Mouse (Mus musculus): Measurements from ENCODE around the gene Lcn10.
A peak's percentile ranks its signal among the peaks of the same experiment; 100 is the strongest.
"Not testable (repeated sequence)": the region's sequence is repeated elsewhere in the genome, so short reads cannot be mapped to it uniquely, and the experiment has no call there.

Lcn10 gene

DNA sequence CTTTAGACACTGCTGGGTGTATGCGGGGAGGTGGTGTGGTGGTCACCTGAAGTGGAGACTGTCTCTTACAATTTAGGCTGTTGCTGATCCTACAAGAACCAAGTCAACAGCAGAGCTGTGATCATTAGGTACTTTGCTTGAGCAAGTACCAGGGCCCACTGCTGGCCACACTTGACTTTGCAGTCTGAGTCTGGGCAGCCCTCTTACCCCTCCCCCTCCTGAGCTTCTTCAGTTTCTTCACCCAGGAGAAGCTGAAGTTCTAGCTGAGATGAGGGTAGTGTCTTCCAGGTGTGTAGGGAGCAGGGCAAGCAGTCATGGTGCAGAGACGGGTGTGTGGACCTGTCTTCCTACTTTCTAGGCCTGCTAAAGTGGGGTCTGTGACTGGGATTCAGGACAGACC, 25.6 kb downstream of the Lcn10 start:
- peak; percentile 32 for DNase-seq

DNA sequence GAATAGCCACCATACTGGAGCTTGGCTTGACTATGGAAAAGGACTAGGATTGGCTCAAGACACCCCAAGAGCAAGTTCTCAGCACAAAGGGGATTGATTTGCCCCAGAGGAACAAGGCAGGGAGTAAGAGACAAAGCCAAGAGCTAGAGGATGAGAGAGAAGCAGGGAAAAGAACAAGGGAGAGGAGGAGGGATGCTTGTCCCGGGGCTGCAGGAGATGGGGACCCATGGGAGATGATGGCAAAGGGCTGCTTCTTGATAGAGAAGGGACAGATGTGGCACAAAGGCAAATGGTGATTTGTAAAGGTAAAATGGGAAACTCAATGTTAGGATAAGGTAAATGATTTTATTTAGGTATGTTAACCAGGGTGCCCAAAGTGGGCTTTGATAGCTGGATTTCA, 26.5 kb downstream of the Lcn10 start:
- not testable (repeated sequence) for DNase-seq

DNA sequence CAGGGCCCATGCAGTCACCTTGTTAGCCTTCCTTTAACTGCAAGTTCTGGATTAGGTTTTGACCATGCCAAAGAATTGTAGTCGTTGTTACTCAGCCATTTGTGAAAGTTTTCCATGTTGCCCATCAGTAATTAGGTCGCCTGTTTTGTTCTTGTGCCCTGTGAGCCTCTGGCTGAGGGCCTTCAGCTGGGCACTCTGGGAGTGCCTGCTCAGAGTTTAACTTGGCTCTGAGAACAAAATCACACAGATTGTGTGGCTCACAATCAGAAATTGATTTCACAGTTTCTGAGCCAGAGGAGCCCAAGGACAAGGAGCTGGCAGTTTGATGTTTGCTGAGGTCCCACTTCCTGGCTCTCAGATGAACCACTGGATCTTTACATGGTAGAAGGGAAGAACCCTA, 27.3 kb downstream of the Lcn10 start:
- not testable (repeated sequence) for DNase-seq

DNA sequence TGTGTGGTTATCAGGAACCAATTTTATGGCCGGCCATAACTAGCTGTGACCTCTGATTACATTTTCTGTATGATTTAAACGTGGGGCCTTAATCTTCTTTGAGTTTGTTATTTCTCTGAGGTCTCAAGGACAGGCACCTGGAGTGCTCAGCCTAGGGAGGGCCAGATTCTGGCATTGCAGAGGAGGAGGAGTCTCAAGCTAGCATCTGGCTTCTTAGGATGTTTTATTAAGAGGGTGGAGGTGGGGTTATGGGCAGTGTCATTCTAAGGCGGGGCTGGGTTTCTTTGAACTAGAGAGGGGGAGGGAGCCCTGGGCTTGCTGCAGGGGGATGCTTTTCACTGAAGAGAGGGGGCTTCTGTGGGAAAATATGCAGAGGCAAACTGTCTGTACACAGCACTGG, 29.1 kb downstream of the Lcn10 start:
- DNase-seq: not testable (repeated sequence)

DNA sequence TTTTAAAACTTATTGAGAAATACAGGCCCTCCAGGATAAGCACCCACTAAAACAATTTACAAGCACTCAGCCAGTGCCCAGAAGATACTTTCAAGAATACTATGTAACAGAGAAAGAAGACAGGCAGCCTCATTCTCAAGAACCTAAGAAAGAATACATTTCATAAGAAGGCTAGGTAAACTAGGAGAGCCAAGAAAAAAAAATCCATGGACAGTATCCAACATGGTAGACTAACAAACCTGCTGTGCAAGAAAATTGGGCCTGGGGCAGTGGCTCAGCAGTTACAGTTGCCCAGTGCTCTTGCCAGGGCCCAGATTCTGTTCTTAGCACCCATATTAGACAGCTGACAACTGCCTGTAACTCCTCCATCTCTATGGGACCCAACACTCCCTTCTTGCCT, 34.7 kb downstream of the Lcn10 start:
- no peak for DNase-seq

DNA sequence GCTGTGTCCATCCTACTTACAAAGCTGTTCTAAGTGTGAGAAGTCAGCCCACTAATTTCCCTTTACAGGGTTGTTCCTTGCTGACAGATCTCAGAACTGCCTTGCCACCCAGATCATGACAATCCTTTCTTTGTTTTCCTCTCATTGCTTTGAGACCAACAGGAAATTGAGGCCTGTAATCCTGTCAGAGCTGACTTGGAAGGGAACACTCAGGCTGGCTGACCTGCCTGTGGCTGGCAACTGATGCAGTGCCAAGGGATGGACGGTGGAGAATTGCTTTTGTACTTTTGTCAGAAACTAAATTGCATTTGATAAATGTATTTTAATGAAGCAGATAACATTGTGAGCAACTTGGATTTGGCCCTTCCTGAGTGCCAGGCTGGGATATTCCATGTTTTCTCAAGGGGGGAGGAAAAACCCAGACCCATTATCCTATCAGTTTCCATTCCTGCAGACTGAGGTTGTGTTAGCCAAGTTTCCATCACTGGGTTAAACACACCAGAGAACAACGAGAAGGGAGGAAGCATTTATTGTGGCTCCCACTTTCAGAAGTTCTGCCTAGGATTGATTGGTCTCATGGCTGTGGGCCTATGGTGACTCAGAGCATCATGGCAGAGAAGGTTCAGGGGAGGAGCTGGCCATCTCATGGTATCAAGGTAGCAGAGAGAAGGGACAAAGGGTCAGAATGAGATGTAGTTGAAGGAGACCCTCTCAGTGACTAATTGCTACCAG, 50.8 kb downstream of the Lcn10 start:
- DNase-seq: no peak
